Comparison of ENCODE assay signal across 11 mouse cellular contexts in genomic region chr11:119522779-119523178, GRCm38 (mm10). TPM values are rescaled to one million over a fixed set of nuclear protein-coding genes. Genes with fewer than 3 reads are reported as not detected.
DNase-seq lines count a peak whose midpoint lies in the region; ATAC-seq and TF ChIP-seq lines count a peak whose summit lies in the region.
"Had no signal": no experiment of that assay in that cellular context is flagged by ENCODE, and none has a peak within 500 bp of the region (broad histone marks: within the 10 kb centered on the region; RNA-seq: fewer than 3 reads in every experiment).

No protein-coding gene starts in this region.

- no peak overlapping the region for H3K9ac ChIP-seq in lung, postnatal 0 days (replicated peaks; ENCODE audit: low read depth)
- H3K9ac ChIP-seq: lung, embryonic 15.5 days had no signal

- no peak overlapping the region for H3K4me3 ChIP-seq in lung, postnatal 0 days (ENCODE audit: low read depth, low read length)
- H3K4me3 ChIP-seq: lung, embryonic 15.5 days had no signal

- TF ChIP-seq CTCF in lung, postnatal 0 days (IDR thresholded peaks at IDR 0.05), result no peak

- H3K27me3 ChIP-seq in lung, postnatal 0 days (replicated peaks; ENCODE audit: insufficient read depth, low read length), result no peaks in the 10 kb centered on the region
- H3K27me3 ChIP-seq: lung, embryonic 15.5 days had no signal

- no peaks in the 10 kb centered on the region for H3K36me3 ChIP-seq in lung, postnatal 0 days (ENCODE audit: insufficient read depth, low read length)
- H3K36me3 ChIP-seq: lung, embryonic 15.5 days had no signal

- TF ChIP-seq EP300 in lung, postnatal 0 days (IDR thresholded peaks at IDR 0.05), result no peak

- no peaks in the 10 kb centered on the region for H3K4me1 ChIP-seq in lung, postnatal 0 days (ENCODE audit: insufficient read depth, low read depth, low read length)

- H3K27ac ChIP-seq in lung, postnatal 0 days (ENCODE audit: low read length), result peak overlapping the region; percentile 60

- 57% methylated on average over 8 of the region's 8 CpGs for WGBS in lung, postnatal 0 days

- peak; percentile 74 for DNase-seq in adrenal gland, postnatal 10 days
- DNase-seq in adrenal gland, adult 2 months, result no peak
- DNase-seq in kidney, postnatal 10 days, result peak; percentile 52
- no peak for DNase-seq in kidney, postnatal 4 days
- peak; percentile 99 for DNase-seq in cerebellum, adult 9-10 months
- DNase-seq in lung, postnatal 0 days (ENCODE audit: low spot score), result no peak
- DNase-seq in retina, embryonic 14.5 days (ENCODE audit: low spot score), result no peak
- DNase-seq in B cell, adult 2 months, result no peak
- DNase-seq: right cerebral cortex, postnatal 25 days had no signal

- no peak overlapping the region for H3K4me2 ChIP-seq in lung, postnatal 0 days (replicated peaks; ENCODE audit: low read depth, low read length)
- H3K4me2 ChIP-seq: lung, embryonic 15.5 days had no signal

- no peaks in the 10 kb centered on the region for H3K9me3 ChIP-seq in lung, postnatal 0 days (ENCODE audit: low read length)
- H3K9me3 ChIP-seq: lung, embryonic 15.5 days had no signal

- ATAC-seq in lung, postnatal 0 days, result peak; percentile 40; the same call in 1 of the 2 replicates
- ATAC-seq: intestine, embryonic 16.5 days had no signal

RNA-seq across cellular contexts. Expression of gene Nptx1, which starts 24.8 kb away (rescaled TPM):
- 1 to 10 TPM; 2.5 to 3.4 TPM for total RNA-seq in adrenal gland, postnatal 10 days (2021)
- total RNA-seq in adrenal gland, adult 2 months (2021), result 1 to 10 TPM; 2.2 to 4.9 TPM
- 1.9 and 2.2 TPM in 2 replicates for polyA plus RNA-seq in adrenal gland, adult 2 months (2012; rRNA removed)
- 1.7 and 2.1 TPM in 2 replicates for polyA plus RNA-seq in lung, postnatal 0 days (2015; fragmentation: Nextera tagmentation; extraction: Ambion mirVana)

RNA-seq across cellular contexts. Expression of gene Endov, which starts 31.6 kb away (rescaled TPM):
- 10 to 100 TPM; 20.0 to 25.0 TPM for total RNA-seq in adrenal gland, postnatal 10 days (2021)
- total RNA-seq in adrenal gland, adult 2 months (2021), result 10 to 100 TPM; 12.1 to 18.9 TPM
- 12.8 and 14.7 TPM in 2 replicates for polyA plus RNA-seq in adrenal gland, adult 2 months (2012; rRNA removed)
- polyA plus RNA-seq in lung, postnatal 0 days (2015; fragmentation: Nextera tagmentation; extraction: Ambion mirVana), result 10.2 and 10.3 TPM in 2 replicates

Comparison
In these comparisons a context has a peak if more than half of its experiments do, and no peak if none do; other contexts are left out.
1. DNase-seq: peak in adrenal gland, postnatal 10 days (single experiment), kidney, postnatal 10 days (single experiment) and cerebellum, adult 9-10 months (single experiment); none in adrenal gland, adult 2 months (single experiment), kidney, postnatal 4 days (0 of 2), lung, postnatal 0 days (single experiment), retina, embryonic 14.5 days (single experiment) and B cell, adult 2 months (0 of 2).